16 mouse cellular contexts compared by ENCODE assay signal in the genomic region with DNA sequence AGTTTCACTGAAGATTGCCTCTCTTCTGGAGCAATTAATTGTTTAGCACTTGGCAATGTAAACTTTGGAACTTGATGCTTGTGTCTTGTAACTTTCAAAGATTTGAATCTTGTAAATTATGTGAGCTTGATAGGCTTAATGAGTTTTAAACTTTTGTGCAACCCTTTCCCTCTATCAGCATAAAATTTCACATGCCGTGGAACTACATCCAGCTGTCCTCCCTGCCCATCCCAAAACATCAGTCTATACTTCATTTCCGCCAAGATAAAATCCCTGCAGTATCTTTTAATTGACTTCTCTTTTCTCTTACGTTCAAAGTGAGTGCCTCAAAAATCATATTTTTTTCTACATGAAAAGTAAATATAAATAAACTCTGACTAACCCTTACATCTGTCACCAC.
"Had no signal": no experiment of that assay in that cellular context is flagged by ENCODE, and none has a peak within 500 bp of the region (broad histone marks: within the 10 kb centered on the region; RNA-seq: fewer than 3 reads in every experiment).

No protein-coding gene starts in this region.

- H3K4me1 ChIP-seq: neural tube, embryonic 13.5 days; neural tube, embryonic 15.5 days; stomach, embryonic 15.5 days had no signal

- H3K4me3 ChIP-seq: neural tube, embryonic 13.5 days; neural tube, embryonic 15.5 days; stomach, embryonic 15.5 days had no signal

- H3K27me3 ChIP-seq: neural tube, embryonic 13.5 days; neural tube, embryonic 15.5 days; stomach, embryonic 15.5 days had no signal

- H3K4me2 ChIP-seq: neural tube, embryonic 13.5 days; neural tube, embryonic 15.5 days; stomach, embryonic 15.5 days had no signal

- H3K27ac ChIP-seq: neural tube, embryonic 13.5 days; neural tube, embryonic 15.5 days; stomach, embryonic 15.5 days; stomach, postnatal 0 days had no signal

- H3K36me3 ChIP-seq: neural tube, embryonic 13.5 days; neural tube, embryonic 15.5 days; stomach, embryonic 15.5 days had no signal

- H3K9ac ChIP-seq: neural tube, embryonic 13.5 days; neural tube, embryonic 15.5 days; stomach, embryonic 15.5 days had no signal

- DNase-seq: retina, postnatal 1 day; right cerebral cortex, adult 18-20 months; right cerebral cortex, postnatal 14 days; right cerebral cortex, postnatal 25 days; right cerebral cortex, postnatal 4 days; spleen, adult 18-20 months; thymus, adult 18-20 months; thymus, adult 2 months; thymus, postnatal 14 days; thymus, postnatal 25 days; thymus, postnatal 36 days; thymus, postnatal 4 days had no signal

- H3K9me3 ChIP-seq: neural tube, embryonic 13.5 days; neural tube, embryonic 15.5 days; stomach, embryonic 15.5 days had no signal
